Mouse (Mus musculus): ENCODE measurements at regions not wholly inside any gene's neighbourhood (a gene's known extent, or its start where the extent isn't known, plus 50 kb on each side); places are given as distances from the start of the nearest gene placed in this dataset.

- Histone ChIP-seq H3K4me2 (replicated peaks; ENCODE audit: low read depth, low read length) (no peak overlapping the region), H3K9me3 (ENCODE audit: control insufficient read depth, low read depth, low read length) (no peaks in the 10 kb centered on the region), H3K4me1 (ENCODE audit: control insufficient read depth, insufficient read depth, low read length) (no peaks in the 10 kb centered on the region), H3K4me3 (ENCODE audit: low read depth, low read length) (no peak overlapping the region), H3K27ac (ENCODE audit: low read length) (no peak overlapping the region), H3K36me3 (ENCODE audit: control insufficient read depth, insufficient read depth, low read length) (no peaks in the 10 kb centered on the region), H3K9ac (replicated peaks; ENCODE audit: low read depth, low read length) (no peak overlapping the region), H3K27me3 (ENCODE audit: control insufficient read depth, insufficient read depth, low read length) (no peaks in the 10 kb centered on the region)
- no peak for ATAC-seq (ENCODE audit: insufficient number of reproducible peaks, insufficient read depth, low FRiP score, low read depth)
- 66% methylated on average over 20 of the region's 20 CpGs for WGBS
These were observed 281.5 kb downstream of the Ajap1 start for GRCm38 (mm10) chr4:153200799-153201770.

DNA sequence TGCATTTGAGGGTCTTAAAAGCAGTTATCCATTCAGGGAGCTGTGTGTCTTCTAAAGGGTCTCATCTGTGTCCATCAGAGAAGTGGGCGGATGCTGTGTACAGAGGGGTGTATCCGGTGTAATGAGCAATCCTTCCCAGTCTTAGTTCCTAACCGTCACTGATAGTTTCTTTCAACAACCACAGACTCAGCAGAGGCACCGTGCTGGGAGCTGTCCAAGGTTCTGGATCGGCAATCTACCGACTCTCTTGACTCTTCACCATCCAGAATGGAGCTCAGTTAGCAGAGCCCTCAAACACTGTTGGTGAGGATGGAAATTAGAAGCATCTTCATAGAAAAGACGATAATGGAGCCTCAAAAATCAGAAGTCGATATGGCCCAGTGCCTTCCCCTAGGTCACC is 293.1 kb downstream of the Ajap1 start:
- Histone ChIP-seq H3K4me1 (ENCODE audit: control insufficient read depth, insufficient read depth, low read length) (no peaks in the 10 kb centered on the region), H3K9ac (replicated peaks; ENCODE audit: low read depth, low read length) (no peak overlapping the region)

DNA sequence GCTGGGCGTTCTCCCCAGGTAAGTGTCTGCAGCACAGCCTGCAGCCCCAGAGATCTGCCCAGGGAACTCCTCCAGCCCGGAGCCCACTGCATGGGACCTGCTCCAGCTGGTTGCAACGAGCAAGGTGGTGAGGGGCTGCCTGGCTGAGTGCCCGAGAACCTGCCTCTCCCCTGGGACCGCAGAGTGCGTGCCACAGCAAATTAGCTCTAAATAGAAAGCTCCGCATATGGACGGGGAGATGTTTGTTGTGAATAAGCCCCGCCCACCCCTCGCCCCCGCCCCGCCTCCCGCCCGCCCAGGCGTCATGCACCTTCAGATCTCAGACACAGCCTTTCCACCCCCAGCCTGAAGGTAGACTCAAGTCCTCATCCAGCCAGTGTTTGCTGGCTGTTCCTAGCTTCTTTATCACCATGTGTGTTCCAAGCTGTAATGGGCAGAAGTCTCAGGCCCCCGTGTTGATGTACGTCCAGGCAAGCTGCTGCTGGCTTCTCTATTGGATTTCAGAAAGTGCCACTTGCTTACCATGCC is 294.0 kb downstream of the Ajap1 start:
- H3K9ac ChIP-seq (replicated peaks; ENCODE audit: low read depth, low read length) = no peak overlapping the region
- H3K36me3 ChIP-seq (ENCODE audit: control insufficient read depth, insufficient read depth, low read length) = no peaks in the 10 kb centered on the region
- no peak for ATAC-seq (ENCODE audit: insufficient number of reproducible peaks, insufficient read depth, low FRiP score, low read depth)
- H3K4me1 ChIP-seq (ENCODE audit: control insufficient read depth, insufficient read depth, low read length) = no peaks in the 10 kb centered on the region
- no peak overlapping the region for H3K4me2 ChIP-seq (replicated peaks; ENCODE audit: low read depth, low read length)
- H3K27me3 ChIP-seq (ENCODE audit: control insufficient read depth, insufficient read depth, low read length) = no peaks in the 10 kb centered on the region
- no peak overlapping the region for H3K27ac ChIP-seq (ENCODE audit: low read length)
- 2% methylated on average over 17 of the region's 17 CpGs for WGBS
- no peak overlapping the region for H3K4me3 ChIP-seq (ENCODE audit: low read depth, low read length)
- no peaks in the 10 kb centered on the region for H3K9me3 ChIP-seq (ENCODE audit: control insufficient read depth, low read depth, low read length)

More for the DNA sequence above, 293.1 kb downstream of the Ajap1 start:
- 7% methylated on average over 8 of the region's 8 CpGs for WGBS
- no peaks in the 10 kb centered on the region for H3K9me3 ChIP-seq (ENCODE audit: control insufficient read depth, low read depth, low read length)
- no peak overlapping the region for H3K4me2 ChIP-seq (replicated peaks; ENCODE audit: low read depth, low read length)
- H3K36me3 ChIP-seq (ENCODE audit: control insufficient read depth, insufficient read depth, low read length) = no peaks in the 10 kb centered on the region
- H3K27ac ChIP-seq (ENCODE audit: low read length) = no peak overlapping the region
- ATAC-seq (ENCODE audit: insufficient number of reproducible peaks, insufficient read depth, low FRiP score, low read depth) = no peak
- H3K27me3 ChIP-seq (ENCODE audit: control insufficient read depth, insufficient read depth, low read length) = no peaks in the 10 kb centered on the region
- no peak overlapping the region for H3K4me3 ChIP-seq (ENCODE audit: low read depth, low read length)

- WGBS = 0% methylated on average over 6 of the region's 6 CpGs
- ATAC-seq (ENCODE audit: insufficient number of reproducible peaks, insufficient read depth, low FRiP score, low read depth) = 0 out of 2 replicates have a peak, but pooled peaks have one; percentile 23
These were observed 294.6 kb downstream of the Ajap1 start for GRCm38 (mm10) chr4:153187959-153188503.

GRCm38 (mm10) chr4:153177496-153177895 is 305.1 kb downstream of the Ajap1 start:
- H3K36me3 ChIP-seq (ENCODE audit: control insufficient read depth, insufficient read depth, low read length) = no peaks in the 10 kb centered on the region
- H3K4me2 ChIP-seq (replicated peaks; ENCODE audit: low read depth, low read length) = no peak overlapping the region
- WGBS = 87% methylated on average over 9 of the region's 9 CpGs
- no peaks in the 10 kb centered on the region for H3K9me3 ChIP-seq (ENCODE audit: control insufficient read depth, low read depth, low read length)
- no peak overlapping the region for H3K27ac ChIP-seq (ENCODE audit: low read length)
- no peak overlapping the region for H3K9ac ChIP-seq (replicated peaks; ENCODE audit: low read depth, low read length)
- H3K4me1 ChIP-seq (ENCODE audit: control insufficient read depth, insufficient read depth, low read length) = no peaks in the 10 kb centered on the region
- no peaks in the 10 kb centered on the region for H3K27me3 ChIP-seq (ENCODE audit: control insufficient read depth, insufficient read depth, low read length)
- no peak overlapping the region for H3K4me3 ChIP-seq (ENCODE audit: low read depth, low read length)
- ATAC-seq (ENCODE audit: insufficient number of reproducible peaks, insufficient read depth, low FRiP score, low read depth) = no peak

More at GRCm38 (mm10) chr4:153187959-153188503, 294.6 kb downstream of the Ajap1 start:
- Histone ChIP-seq H3K9me3 (ENCODE audit: control insufficient read depth, low read depth, low read length) (no peaks in the 10 kb centered on the region), H3K4me3 (ENCODE audit: low read depth, low read length) (no peak overlapping the region), H3K27ac (ENCODE audit: low read length) (no peak overlapping the region), H3K4me1 (ENCODE audit: control insufficient read depth, insufficient read depth, low read length) (no peaks in the 10 kb centered on the region), H3K36me3 (ENCODE audit: control insufficient read depth, insufficient read depth, low read length) (no peaks in the 10 kb centered on the region), H3K9ac (replicated peaks; ENCODE audit: low read depth, low read length) (no peak overlapping the region), H3K4me2 (replicated peaks; ENCODE audit: low read depth, low read length) (no peak overlapping the region), H3K27me3 (ENCODE audit: control insufficient read depth, insufficient read depth, low read length) (no peaks in the 10 kb centered on the region)

- Histone ChIP-seq H3K27ac (ENCODE audit: low read length) (no peak overlapping the region), H3K4me2 (replicated peaks; ENCODE audit: low read depth, low read length) (no peak overlapping the region), H3K4me1 (ENCODE audit: control insufficient read depth, insufficient read depth, low read length) (no peaks in the 10 kb centered on the region), H3K4me3 (ENCODE audit: low read depth, low read length) (no peak overlapping the region), H3K27me3 (ENCODE audit: control insufficient read depth, insufficient read depth, low read length) (no peaks in the 10 kb centered on the region), H3K9me3 (ENCODE audit: control insufficient read depth, low read depth, low read length) (no peaks in the 10 kb centered on the region), H3K36me3 (ENCODE audit: control insufficient read depth, insufficient read depth, low read length) (no peaks in the 10 kb centered on the region), H3K9ac (replicated peaks; ENCODE audit: low read depth, low read length) (no peak overlapping the region)
- peak; percentile 65; the same call in 1 of the 2 replicates for ATAC-seq (ENCODE audit: insufficient number of reproducible peaks, insufficient read depth, low FRiP score, low read depth)
- WGBS = 10% methylated on average over 12 of the region's 12 CpGs
These were observed 307.0 kb downstream of the Ajap1 start for GRCm38 (mm10) chr4:153175660-153176059.

GRCm38 (mm10) chr4:153175077-153175476 is 307.5 kb downstream of the Ajap1 start:
- Histone ChIP-seq H3K36me3 (ENCODE audit: control insufficient read depth, insufficient read depth, low read length) (no peaks in the 10 kb centered on the region), H3K9me3 (ENCODE audit: control insufficient read depth, low read depth, low read length) (no peaks in the 10 kb centered on the region), H3K4me3 (ENCODE audit: low read depth, low read length) (no peak overlapping the region), H3K4me2 (replicated peaks; ENCODE audit: low read depth, low read length) (no peak overlapping the region), H3K27me3 (ENCODE audit: control insufficient read depth, insufficient read depth, low read length) (no peaks in the 10 kb centered on the region), H3K9ac (replicated peaks; ENCODE audit: low read depth, low read length) (no peak overlapping the region), H3K4me1 (ENCODE audit: control insufficient read depth, insufficient read depth, low read length) (no peaks in the 10 kb centered on the region), H3K27ac (ENCODE audit: low read length) (no peak overlapping the region)
- no peak for ATAC-seq (ENCODE audit: insufficient number of reproducible peaks, insufficient read depth, low FRiP score, low read depth)
- WGBS = 81% methylated on average over 15 of the region's 15 CpGs

- WGBS = 45% methylated on average over 9 of the region's 9 CpGs
- no peak for ATAC-seq (ENCODE audit: insufficient number of reproducible peaks, insufficient read depth, low FRiP score, low read depth)
- H3K27ac ChIP-seq (ENCODE audit: low read length) = no peak overlapping the region
These were observed 312.6 kb downstream of the Ajap1 start for GRCm38 (mm10) chr4:153169991-153170390.

More at GRCm38 (mm10) chr4:153169991-153170390, 312.6 kb downstream of the Ajap1 start:
- Histone ChIP-seq H3K4me3 (ENCODE audit: low read depth, low read length) (no peak overlapping the region), H3K9ac (replicated peaks; ENCODE audit: low read depth, low read length) (no peak overlapping the region), H3K9me3 (ENCODE audit: control insufficient read depth, low read depth, low read length) (no peaks in the 10 kb centered on the region; the same call in 1 of the 2 replicates), H3K36me3 (ENCODE audit: control insufficient read depth, insufficient read depth, low read length) (no peaks in the 10 kb centered on the region), H3K4me1 (ENCODE audit: control insufficient read depth, insufficient read depth, low read length) (no peaks in the 10 kb centered on the region), H3K4me2 (replicated peaks; ENCODE audit: low read depth, low read length) (no peak overlapping the region), H3K27me3 (ENCODE audit: control insufficient read depth, insufficient read depth, low read length) (no peaks in the 10 kb centered on the region)
